Mouse (Mus musculus) bone marrow macrophage, adult 2 months (primary cell): ENCODE measurements around the gene Cpne9. TPM values are rescaled to one million over a fixed set of nuclear protein-coding genes. Genes with fewer than 3 reads are reported as not detected.
"Not testable (repeated sequence)": the region's sequence is repeated elsewhere in the genome, so short reads cannot be mapped to it uniquely, and the experiment has no call there.

Source experiments
- H3K27ac ChIP-seq: 2 replicates; pipeline ENCODE4 v1.5.1; 2012; ENCODE audit warnings: low read depth, low read length; ENCODE audit not compliant: insufficient read depth
- H3K4me1 ChIP-seq: 2 replicates; pipeline ENCODE4 v1.6.1; 2012; ENCODE audit warnings: low read length; ENCODE audit not compliant: control insufficient read depth, insufficient read depth
- H3K4me3 ChIP-seq: 2 replicates; pipeline ENCODE4 v1.5.1; 2012; ENCODE audit warnings: mild to moderate bottlenecking, low read length, moderate library complexity; ENCODE audit not compliant: insufficient read depth
- CTCF ChIP-seq: IDR thresholded peaks from 2 replicates; pipeline ENCODE4 v1.5.1; 2012; ENCODE audit warnings: low read depth, mild to moderate bottlenecking, low read length, moderate library complexity
- POLR2A ChIP-seq: IDR thresholded peaks from 2 replicates; pipeline ENCODE4 v1.6.1; 2012; ENCODE audit warnings: mild to moderate bottlenecking, low read depth, low read length, borderline replicate concordance
- polyA plus RNA-seq: library from polyadenylated mRNA; stranded (reverse); fragments of >200 nt; gene quantifications from 2 replicates; pipeline ENCODE4 v1.2.4, GENCODE M21; 2012; ENCODE audit not compliant: missing spikeins, insufficient read depth, insufficient read length

Cpne9 gene
- polyA plus RNA-seq, 1 experiment = not detected

DNA sequence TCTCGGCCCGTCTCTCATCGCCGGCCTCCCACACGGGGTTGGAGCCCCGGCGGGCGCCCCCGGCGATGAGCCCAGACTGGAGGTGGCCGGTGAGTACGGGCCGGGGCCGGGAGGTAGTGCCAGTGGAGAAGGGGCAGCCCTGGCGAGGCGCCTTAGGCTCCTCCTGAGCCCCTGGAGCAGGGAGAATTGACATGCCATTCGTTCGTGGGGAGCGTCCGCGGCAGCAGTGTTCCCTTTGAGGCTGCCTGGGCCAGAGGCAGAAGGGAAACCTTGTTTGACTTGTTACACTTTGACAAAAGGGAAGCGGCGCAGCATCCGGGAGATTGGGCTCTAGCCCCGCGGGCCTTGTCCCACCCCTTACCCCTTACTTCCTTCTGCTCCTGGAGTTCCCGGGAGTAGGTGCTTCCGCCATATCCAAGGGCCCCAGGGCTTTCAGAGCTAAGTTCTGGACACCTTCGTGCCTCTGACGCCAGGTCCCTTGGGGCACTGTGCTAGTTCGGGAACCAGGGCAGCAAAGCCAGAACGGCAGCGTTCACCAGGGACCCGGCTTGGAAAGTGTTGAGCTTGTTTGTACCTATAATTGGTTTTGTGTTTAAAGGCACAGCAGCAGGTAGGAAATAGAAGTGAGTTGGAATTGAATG, 25.5 kb downstream of the Cpne9 start:
- 0 out of 2 replicates have a peak, but pooled peaks cover 14% of the 10 kb centered on the region for H3K4me1 ChIP-seq
- TF ChIP-seq POLR2A (no peak), CTCF (no peak)
- H3K27ac ChIP-seq = peak overlapping the region; percentile 98

DNA sequence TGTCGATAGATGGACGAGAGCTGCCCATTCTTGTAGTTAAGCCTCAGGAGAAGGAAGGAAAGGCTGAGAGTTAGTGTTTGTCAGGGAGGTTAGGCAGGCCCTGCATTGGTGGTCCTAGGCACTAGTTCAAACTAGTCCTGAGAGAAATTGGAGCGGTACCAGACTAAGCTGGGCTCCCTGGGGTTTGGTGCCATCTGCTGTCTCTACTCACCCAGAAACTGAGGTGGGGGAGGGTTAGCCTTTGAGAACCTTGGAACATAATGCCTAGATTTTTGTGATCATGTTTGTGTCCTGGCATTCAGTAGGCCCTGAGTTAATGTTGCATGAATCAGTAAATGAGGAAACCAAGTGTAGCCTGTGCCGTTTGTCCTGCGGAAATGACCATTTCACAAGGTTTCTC, 26.0 kb downstream of the Cpne9 start:
- TF ChIP-seq CTCF = no peak
- no peak for TF ChIP-seq POLR2A
- H3K4me1 ChIP-seq = 0 out of 2 replicates have a peak, but pooled peaks cover 14% of the 10 kb centered on the region
- peak overlapping the region; percentile 69 for H3K4me3 ChIP-seq
- H3K27ac ChIP-seq = peak overlapping the region; percentile 98

More for the DNA sequence above, 25.5 kb downstream of the Cpne9 start:
- peak overlapping the region; percentile 69 for H3K4me3 ChIP-seq

GRCm38 (mm10) chr6:113315972-113316371, 33.9 kb downstream of the Cpne9 start:
- Histone ChIP-seq H3K4me1 (peaks cover 5% of the 10 kb centered on the region; the same call in 1 of the 2 replicates), H3K27ac (peak overlapping the region; percentile 25; the same call in 1 of the 2 replicates), H3K4me3 (no peak overlapping the region)
- no peak for TF ChIP-seq CTCF
- no peak for TF ChIP-seq POLR2A

- H3K4me1 ChIP-seq = peaks cover 23% of the 10 kb centered on the region
- peak within 1 kb of the TSS; percentile 70 for H3K4me3 ChIP-seq
- no peak for TF ChIP-seq POLR2A
- TF ChIP-seq CTCF = no peak
- H3K27ac ChIP-seq = peak within 1 kb of the TSS; percentile 79
These were observed 44.6 kb downstream of the Cpne9 start, which contains the start of gene Ogg1 for GRCm38 (mm10) chr6:113326533-113327315. Gene Ogg1 (plus strand): TSS chr6:113326972.

DNA sequence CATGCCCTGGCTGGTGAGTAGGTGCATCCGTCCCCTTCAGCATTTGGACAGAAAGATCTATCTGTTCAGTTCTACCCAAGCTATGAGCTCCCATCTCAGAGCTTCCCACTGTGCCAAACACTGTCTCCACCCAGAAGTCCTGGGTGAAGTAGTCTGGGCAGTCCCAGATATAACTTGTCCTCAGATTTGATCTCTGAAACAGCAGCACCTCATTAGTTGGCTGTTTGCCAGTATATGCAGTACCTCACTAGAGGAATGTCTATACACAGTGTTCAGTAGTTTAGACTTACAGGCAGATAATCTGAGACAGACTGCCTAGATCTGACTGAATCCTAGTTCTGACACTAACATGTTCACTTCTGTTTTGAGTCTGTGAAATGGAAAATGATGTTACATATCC, 47.3 kb downstream of the Cpne9 start:
- peaks cover 41% of the 10 kb centered on the region for H3K4me1 ChIP-seq

GRCm38 (mm10) chr6:113330547-113330946, 48.4 kb downstream of the Cpne9 start:
- Histone ChIP-seq H3K4me3 (no peak overlapping the region), H3K4me1 (peaks cover 50% of the 10 kb centered on the region), H3K27ac (peak overlapping the region; percentile 16; the same call in 1 of the 2 replicates)
- TF ChIP-seq POLR2A = no peak

More for the DNA sequence above, 47.3 kb downstream of the Cpne9 start:
- H3K4me3 ChIP-seq = no peak overlapping the region
- no peak overlapping the region for H3K27ac ChIP-seq
- no peak for TF ChIP-seq POLR2A
- no peak for TF ChIP-seq CTCF

DNA sequence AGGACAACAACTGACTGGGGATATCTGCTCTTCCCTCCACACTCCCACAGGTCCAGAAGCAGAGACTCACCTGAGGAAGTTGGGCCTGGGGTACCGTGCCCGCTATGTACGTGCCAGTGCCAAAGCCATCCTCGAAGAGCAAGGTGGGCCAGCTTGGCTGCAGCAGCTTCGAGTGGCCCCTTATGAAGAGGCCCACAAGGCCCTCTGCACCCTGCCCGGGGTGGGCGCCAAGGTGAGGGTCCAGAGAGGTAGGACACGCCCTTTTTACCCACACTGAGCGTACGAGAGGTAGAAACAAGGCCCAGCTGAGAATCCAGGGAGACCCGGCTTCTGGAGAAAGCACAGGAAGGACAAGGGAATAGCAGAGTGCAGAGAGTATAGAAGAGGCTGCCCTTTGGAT, 49.6 kb downstream of the Cpne9 start:
- Histone ChIP-seq H3K4me3 (no peak overlapping the region), H3K27ac (no peak overlapping the region), H3K4me1 (peaks cover 59% of the 10 kb centered on the region)
- no peak for TF ChIP-seq CTCF
- TF ChIP-seq POLR2A = no peak

DNA sequence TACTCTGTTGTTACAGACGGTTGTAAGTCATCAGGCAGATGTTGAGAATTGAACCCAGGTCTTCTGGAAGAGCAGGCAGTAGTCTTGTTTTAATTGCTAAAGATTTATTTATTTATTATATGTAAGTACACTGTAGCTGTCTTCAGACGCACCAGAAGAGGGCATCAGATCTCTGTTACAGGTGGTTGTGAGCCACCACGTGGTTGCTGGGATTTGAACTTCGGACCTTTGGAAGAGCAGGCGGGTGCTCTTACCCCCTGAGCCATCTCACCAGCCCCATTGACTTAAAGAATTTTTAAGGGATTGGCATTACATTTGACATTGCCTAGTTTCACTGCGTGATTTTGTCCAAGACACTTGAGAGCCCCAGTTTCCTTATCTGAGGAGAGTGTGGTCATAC, 50.6 kb downstream of the Cpne9 start:
- not testable (repeated sequence) for H3K4me3 ChIP-seq
- peak overlapping the region; percentile 91 for H3K27ac ChIP-seq
- peaks cover 68% of the 10 kb centered on the region for H3K4me1 ChIP-seq

DNA sequence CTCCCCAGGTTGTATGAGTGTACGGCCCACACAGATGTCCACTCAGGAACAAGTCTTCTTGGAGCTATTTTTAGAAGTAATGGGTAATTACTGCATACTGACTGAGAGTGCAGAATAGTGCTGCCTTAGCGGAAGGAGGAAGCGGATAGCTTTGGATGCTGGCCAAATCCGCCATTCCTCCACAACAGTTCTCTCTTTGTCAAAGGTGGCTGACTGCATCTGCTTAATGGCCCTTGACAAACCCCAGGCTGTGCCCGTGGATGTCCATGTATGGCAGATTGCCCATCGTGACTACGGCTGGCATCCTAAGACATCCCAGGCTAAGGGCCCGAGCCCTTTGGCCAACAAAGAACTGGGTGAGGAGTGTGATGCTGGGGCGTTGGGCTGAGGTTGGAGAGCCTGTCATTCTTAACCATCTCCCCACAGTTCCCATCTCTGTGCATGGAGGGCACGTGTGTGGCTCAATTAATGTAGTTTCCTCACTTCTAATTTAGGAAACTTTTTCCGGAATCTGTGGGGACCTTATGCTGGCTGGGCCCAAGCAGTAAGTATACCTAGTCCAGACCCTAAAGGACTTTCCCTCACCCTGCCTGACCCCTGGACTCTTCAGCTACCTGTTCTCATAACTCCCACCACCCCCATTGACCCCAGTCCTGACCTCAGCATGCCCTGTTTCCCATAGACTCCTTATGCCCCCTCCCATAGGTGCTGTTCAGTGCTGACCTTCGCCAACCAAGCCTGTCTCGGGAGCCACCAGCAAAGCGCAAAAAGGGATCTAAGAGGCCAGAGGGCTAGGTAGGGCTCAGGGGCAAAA, 51.2 kb downstream of the Cpne9 start:
- H3K4me1 ChIP-seq = peaks cover 71% of the 10 kb centered on the region
- peak overlapping the region; percentile 24 for H3K4me3 ChIP-seq
- H3K27ac ChIP-seq = peak overlapping the region; percentile 91
- TF ChIP-seq CTCF (no peak), POLR2A (no peak)

DNA sequence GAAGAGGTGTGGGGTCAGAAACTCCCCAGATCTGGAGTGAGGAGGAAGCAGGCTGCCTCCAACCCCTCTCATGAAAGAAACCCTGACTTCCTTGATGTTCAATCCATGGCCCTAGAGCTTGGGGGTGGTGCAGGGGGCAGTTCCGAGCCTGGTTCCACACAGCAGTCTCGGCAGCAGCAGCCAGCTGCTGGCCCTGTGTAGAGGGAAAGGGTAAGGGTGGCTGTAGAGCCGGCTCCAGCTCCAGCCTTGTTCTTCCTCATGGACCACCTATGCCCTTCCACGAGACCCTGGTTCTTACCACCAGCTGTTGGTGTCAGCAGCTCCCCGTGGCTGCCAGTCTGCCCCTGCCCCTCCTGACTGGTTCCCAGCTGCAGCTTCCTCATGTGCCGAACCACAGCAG, 52.1 kb downstream of the Cpne9 start:
- peaks cover 66% of the 10 kb centered on the region for H3K4me1 ChIP-seq
- H3K4me3 ChIP-seq = peak overlapping the region; percentile 12; the same call in 1 of the 2 replicates
- peak overlapping the region; percentile 91 for H3K27ac ChIP-seq
- TF ChIP-seq POLR2A (no peak), CTCF (no peak)
